Mouse (Mus musculus) neural tube, embryonic 11.5 days (tissue): ENCODE data around the gene Rbm20. TPM values are rescaled to one million over a fixed set of nuclear protein-coding genes. Genes with fewer than 3 reads are reported as not detected.
"Not testable (repeated sequence)": the region's sequence is repeated elsewhere in the genome, so short reads cannot be mapped to it uniquely, and the experiment has no call there.

ENCODE experiments used
- ATAC-seq: fragments of 200-750 bp; cut with Nextera tagmentation; 2 replicates; pipeline ENCODE4 v1.8.0; 2017; ENCODE audit warnings: moderate number of reproducible peaks, mild to moderate bottlenecking, moderate TSS enrichment, moderate library complexity; ENCODE audit not compliant: insufficient read depth, low FRiP score, low TSS enrichment
- DNase-seq: peaks from one replicate; pipeline ENCODE4 v3.0.0-alpha.2; 2015; ENCODE audit warnings: low spot score
- H3K27ac ChIP-seq: fragments of 300-500 bp; sonication (generic); 2 replicates; pipeline ENCODE4 v1.5.1; 2014; ENCODE audit warnings: low read depth, mild to moderate bottlenecking, low read length
- H3K27me3 ChIP-seq: fragments of 300-500 bp; sonication (generic); 2 replicates; pipeline ENCODE4 v1.6.1; 2014; ENCODE audit warnings: mild to moderate bottlenecking, low read length, mixed read lengths; ENCODE audit not compliant: control insufficient read depth, insufficient read depth
- H3K36me3 ChIP-seq: fragments of 300-500 bp; sonication (generic); 2 replicates; pipeline ENCODE4 v1.6.1; 2014; ENCODE audit warnings: mild to moderate bottlenecking, low read length, moderate library complexity, mixed read lengths; ENCODE audit not compliant: control insufficient read depth, insufficient read depth
- H3K4me1 ChIP-seq: fragments of 300-500 bp; sonication (generic); 2 replicates; pipeline ENCODE4 v1.6.1; 2014; ENCODE audit warnings: low read length, mixed read lengths; ENCODE audit not compliant: control insufficient read depth, insufficient read depth
- H3K4me2 ChIP-seq: fragments of 300-500 bp; sonication (generic); 2 replicates; pipeline ENCODE4 v1.6.1; 2014; ENCODE audit warnings: low read depth, mild to moderate bottlenecking, moderate library complexity
- H3K4me3 ChIP-seq: fragments of 300-500 bp; sonication (generic); 2 replicates; pipeline ENCODE4 v1.5.1; 2014; ENCODE audit warnings: low read depth, low read length
- H3K9ac ChIP-seq: fragments of 300-500 bp; sonication (generic); 2 replicates; pipeline ENCODE4 v1.6.1; 2014; ENCODE audit warnings: mild to moderate bottlenecking, low read length
- H3K9me3 ChIP-seq: fragments of 300-500 bp; sonication (generic); 2 replicates; pipeline ENCODE4 v1.6.1; 2016; ENCODE audit warnings: low read length; ENCODE audit not compliant: control insufficient read depth
- WGBS: fragments of 180-500 bp; shearing (Covaris S2); extraction: QIAGEN DNeasy Blood & Tissue Kit; methylation state at CpG from one replicate; pipeline ENCODE4 v1.1.7; 2014; 5-methylcytosine and 5-hydroxymethylcytosine counted together
- polyA plus RNA-seq: library from polyadenylated mRNA; unstranded; fragments of >200 nt; fragmentation: Nextera tagmentation; extraction: Ambion mirVana; gene quantifications from 2 replicates; pipeline ENCODE4 v1.2.1, GENCODE M21; 2014

Rbm20 gene
- polyA plus RNA-seq, 1 experiment from 2014 or later: 2.3 TPM

GRCm38 (mm10) chr19:53901931-53902738, 225.0 kb downstream of the Rbm20 start:
- peak overlapping the region; percentile 95; the same call in 1 of the 2 replicates for H3K4me3 ChIP-seq
- no peaks in the 10 kb centered on the region for H3K27me3 ChIP-seq
- 60% methylated on average over 15 of the region's 15 CpGs for WGBS
- H3K9ac ChIP-seq: peak overlapping the region; percentile 86
- DNase-seq: peak; percentile 18
- no peaks in the 10 kb centered on the region for H3K4me1 ChIP-seq
- H3K27ac ChIP-seq: no peak overlapping the region
- no peaks in the 10 kb centered on the region for H3K9me3 ChIP-seq
- H3K4me2 ChIP-seq: peak overlapping the region; percentile 81
- H3K36me3 ChIP-seq: no peaks in the 10 kb centered on the region
- no peak for ATAC-seq

GRCm38 (mm10) chr19:53902739-53903487, 225.8 kb downstream of the Rbm20 start:
- ATAC-seq: peak; percentile 99

GRCm38 (mm10) chr19:53903507-53904321, 226.6 kb downstream of the Rbm20 start:
- under 1% methylated on average over 32 of the region's 83 CpGs for WGBS
- H3K36me3 ChIP-seq: no peaks in the 10 kb centered on the region
- H3K4me1 ChIP-seq: no peaks in the 10 kb centered on the region
- no peaks in the 10 kb centered on the region for H3K27me3 ChIP-seq
- no peaks in the 10 kb centered on the region for H3K9me3 ChIP-seq
- peak overlapping the region; percentile 81 for H3K4me2 ChIP-seq
- H3K9ac ChIP-seq: peak overlapping the region; percentile 86
- ATAC-seq: peak; percentile 67
- peak overlapping the region; percentile 95 for H3K4me3 ChIP-seq
- H3K27ac ChIP-seq: peak overlapping the region; percentile 74
- DNase-seq: peak; percentile 60

More at GRCm38 (mm10) chr19:53902739-53903487, 225.8 kb downstream of the Rbm20 start:
- under 1% methylated on average over 52 of the region's 61 CpGs for whole genome bisulfite sequencing
- H3K4me2 ChIP-seq: peak overlapping the region; percentile 81
- H3K4me1 ChIP-seq: no peaks in the 10 kb centered on the region
- H3K4me3 ChIP-seq: peak overlapping the region; percentile 95
- peak overlapping the region; percentile 86 for H3K9ac ChIP-seq
- H3K27me3 ChIP-seq: no peaks in the 10 kb centered on the region
- H3K27ac ChIP-seq: peak overlapping the region; percentile 74
- peak; percentile 98 for DNase-seq
- no peaks in the 10 kb centered on the region for H3K9me3 ChIP-seq
- H3K36me3 ChIP-seq: no peaks in the 10 kb centered on the region

GRCm38 (mm10) chr19:53904833-53905480, 227.9 kb downstream of the Rbm20 start:
- Histone ChIP-seq H3K27me3 (no peaks in the 10 kb centered on the region), H3K36me3 (no peaks in the 10 kb centered on the region), H3K4me3 (peak overlapping the region; percentile 95; the same call in 1 of the 2 replicates), H3K27ac (no peak overlapping the region), H3K4me2 (no peak overlapping the region), H3K4me1 (no peaks in the 10 kb centered on the region), H3K9ac (no peak overlapping the region), H3K9me3 (no peaks in the 10 kb centered on the region)
- no peak for ATAC-seq
- no peak for DNase-seq
- 89% methylated on average over 7 of the region's 7 CpGs for WGBS

GRCm38 (mm10) chr19:53906033-53906702, 229.1 kb downstream of the Rbm20 start:
- Histone ChIP-seq H3K27ac (no peak overlapping the region), H3K9me3 (no peaks in the 10 kb centered on the region), H3K4me1 (no peaks in the 10 kb centered on the region), H3K9ac (no peak overlapping the region), H3K4me3 (no peak overlapping the region), H3K4me2 (no peak overlapping the region), H3K27me3 (no peaks in the 10 kb centered on the region), H3K36me3 (no peaks in the 10 kb centered on the region)
- WGBS: 59% methylated on average over 6 of the region's 6 CpGs
- DNase-seq (no peak), ATAC-seq (no peak)

- H3K4me1 ChIP-seq, H3K9me3 ChIP-seq, DNase-seq, H3K9ac ChIP-seq, H3K27ac ChIP-seq, H3K36me3 ChIP-seq, H3K4me3 ChIP-seq, H3K27me3 ChIP-seq, ATAC-seq, H3K4me2 ChIP-seq: not testable (repeated sequence)
Measured at GRCm38 (mm10) chr19:53906703-53907070, 229.6 kb downstream of the Rbm20 start.

- H3K36me3 ChIP-seq: peaks cover 4% of the 10 kb centered on the region; the same call in 1 of the 2 replicates
- no peaks in the 10 kb centered on the region for H3K27me3 ChIP-seq
- no peak for DNase-seq
- no peak overlapping the region for H3K27ac ChIP-seq
- no peak overlapping the region for H3K4me3 ChIP-seq
- H3K9ac ChIP-seq: no peak overlapping the region
- H3K9me3 ChIP-seq: no peaks in the 10 kb centered on the region
- no peak for ATAC-seq
- WGBS: 94% methylated on average over 4 of the region's 4 CpGs
- H3K4me2 ChIP-seq: no peak overlapping the region
- no peaks in the 10 kb centered on the region for H3K4me1 ChIP-seq
Measured at GRCm38 (mm10) chr19:53914950-53915349, 237.8 kb downstream of the Rbm20 start.
